In the genomic region with DNA sequence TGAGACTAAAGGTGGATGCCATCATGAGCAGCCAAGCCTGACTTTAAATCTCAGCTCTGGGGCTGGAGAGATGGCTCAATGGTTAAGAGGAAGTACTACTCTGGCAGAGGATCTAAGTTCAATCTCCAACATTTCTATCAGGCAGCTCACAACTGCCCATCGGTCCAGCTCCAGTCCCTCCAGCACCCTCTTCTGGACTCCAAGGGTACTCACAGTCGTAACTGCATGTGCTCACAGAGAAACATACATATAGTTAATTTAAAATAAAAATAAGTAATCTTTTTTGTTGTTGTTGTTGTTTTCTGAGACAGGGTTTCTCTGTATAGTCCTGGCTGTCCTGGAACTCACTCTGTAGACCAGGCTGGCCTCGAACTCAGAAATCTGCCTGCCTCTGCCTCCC, we compare ENCODE assay signal across 20 mouse cellular contexts. TPM values are rescaled to one million over a fixed set of nuclear protein-coding genes. Genes with fewer than 3 reads are reported as not detected.
DNase-seq lines count a peak whose midpoint lies in the region; ATAC-seq and TF ChIP-seq lines count a peak whose summit lies in the region.
"Had no signal": no experiment of that assay in that cellular context is flagged by ENCODE, and none has a peak within 500 bp of the region (broad histone marks: within the 10 kb centered on the region; RNA-seq: fewer than 3 reads in every experiment).

No protein-coding gene starts in this region.

- no peaks in the 10 kb centered on the region for H3K36me3 ChIP-seq in embryonic facial prominence, embryonic 11.5 days (replicated peaks; ENCODE audit: control insufficient read depth, insufficient read depth, low read depth, low read length)
- no peaks in the 10 kb centered on the region for H3K36me3 ChIP-seq in embryonic facial prominence, embryonic 10.5 days (replicated peaks)
- no peaks in the 10 kb centered on the region for H3K36me3 ChIP-seq in liver, adult 2 months (ENCODE audit: control insufficient read depth, insufficient read depth, low read length)
- H3K36me3 ChIP-seq in liver, embryonic 12.5 days: no peaks in the 10 kb centered on the region
- H3K36me3 ChIP-seq: forebrain, embryonic 12.5 days; heart, embryonic 13.5 days; hindbrain, embryonic 15.5 days; kidney, embryonic 15.5 days; neural tube, embryonic 13.5 days had no signal

- H3K4me2 ChIP-seq in embryonic facial prominence, embryonic 11.5 days (ENCODE audit: low read depth, low read length): no peak overlapping the region
- no peak overlapping the region for H3K4me2 ChIP-seq in liver, embryonic 12.5 days
- H3K4me2 ChIP-seq: forebrain, embryonic 12.5 days; heart, embryonic 13.5 days; hindbrain, embryonic 15.5 days; kidney, embryonic 15.5 days; neural tube, embryonic 13.5 days had no signal

- no peak for TF ChIP-seq POLR2A in liver, adult 2 months (IDR thresholded peaks at IDR 0.05; ENCODE audit: extremely low read depth, insufficient read depth, low read length)

- peak; percentile 47 for TF ChIP-seq CTCF in liver, adult 2 months (IDR thresholded peaks at IDR 0.05; ENCODE audit: low read depth, low read length)

- no peak overlapping the region for H3K27ac ChIP-seq in embryonic facial prominence, embryonic 11.5 days (replicated peaks; ENCODE audit: low read depth, low read length)
- no peak overlapping the region for H3K27ac ChIP-seq in embryonic facial prominence, embryonic 10.5 days (replicated peaks)
- H3K27ac ChIP-seq in liver, adult 2 months (replicated peaks; ENCODE audit: insufficient read depth, low read depth, low read length): no peak overlapping the region
- no peak overlapping the region for H3K27ac ChIP-seq in liver, embryonic 12.5 days
- H3K27ac ChIP-seq: forebrain, embryonic 12.5 days; heart, embryonic 13.5 days; hindbrain, embryonic 15.5 days; kidney, embryonic 15.5 days; neural tube, embryonic 13.5 days had no signal

- no peaks in the 10 kb centered on the region; the same call in 1 of the 2 replicates for H3K79me2 ChIP-seq in liver, adult 2 months (ENCODE audit: control insufficient read depth, insufficient read depth, low read length)

- peaks cover 2% of the 10 kb centered on the region; the same call in 1 of the 2 replicates for H3K4me1 ChIP-seq in embryonic facial prominence, embryonic 11.5 days (ENCODE audit: control insufficient read depth, insufficient read depth, low read length)
- H3K4me1 ChIP-seq in embryonic facial prominence, embryonic 10.5 days: peaks cover 40% of the 10 kb centered on the region
- no peaks in the 10 kb centered on the region for H3K4me1 ChIP-seq in liver, adult 2 months (ENCODE audit: control insufficient read depth, insufficient read depth, low read length)
- H3K4me1 ChIP-seq in liver, embryonic 12.5 days: peaks cover 7% of the 10 kb centered on the region

- no peak overlapping the region for H3K4me3 ChIP-seq in embryonic facial prominence, embryonic 11.5 days (ENCODE audit: low read depth, low read length)
- no peak overlapping the region for H3K4me3 ChIP-seq in embryonic facial prominence, embryonic 10.5 days
- H3K4me3 ChIP-seq in liver, adult 2 months (ENCODE audit: insufficient read depth, low read depth, low read length): no peak overlapping the region
- no peak overlapping the region for H3K4me3 ChIP-seq in liver, embryonic 12.5 days
- H3K4me3 ChIP-seq: forebrain, embryonic 12.5 days; heart, embryonic 13.5 days; hindbrain, embryonic 15.5 days; kidney, embryonic 15.5 days; neural tube, embryonic 13.5 days had no signal

- H3K27me3 ChIP-seq in embryonic facial prominence, embryonic 11.5 days (ENCODE audit: control insufficient read depth, insufficient read depth, low read length): no peaks in the 10 kb centered on the region
- H3K27me3 ChIP-seq in embryonic facial prominence, embryonic 10.5 days (replicated peaks; ENCODE audit: low read depth, poor library complexity, severe bottlenecking): peaks cover 6% of the 10 kb centered on the region
- H3K27me3 ChIP-seq in liver, adult 2 months (ENCODE audit: control insufficient read depth, insufficient read depth, low read length): peaks cover 11% of the 10 kb centered on the region
- peaks cover 68% of the 10 kb centered on the region for H3K27me3 ChIP-seq in liver, embryonic 12.5 days (replicated peaks)
- H3K27me3 ChIP-seq: forebrain, embryonic 12.5 days; heart, embryonic 13.5 days; neural tube, embryonic 13.5 days had no signal

- ATAC-seq in embryonic facial prominence, embryonic 11.5 days (replicated peaks; ENCODE audit: insufficient number of reproducible peaks, low FRiP score, low TSS enrichment, low read depth): no peak
- no peak for ATAC-seq in liver, embryonic 12.5 days

- DNase-seq in embryonic facial prominence, embryonic 11.5 days (ENCODE audit: low spot score): peak; percentile 33
- no peak for DNase-seq in embryonic facial prominence, embryonic 10.5 days (ENCODE audit: low spot score)
- DNase-seq in liver, adult 2 months (ENCODE audit: extremely low read depth, low read depth, low spot score): peak; percentile 23
- DNase-seq in A20 (ENCODE audit: low read depth, low spot score) (peak; percentile 53), adipocyte (ENCODE audit: low spot score) (peak; percentile 32)
- DNase-seq in frontal cortex, postnatal 36 days (ENCODE audit: low spot score in 2 of 2): no peak
- no peak for DNase-seq in ovary, adult 18-20 months (ENCODE audit: low spot score)
- DNase-seq: cerebellum, adult 9-10 months; gastrocnemius, postnatal 10 days; layer of hippocampus, adult 9-11 months; left cerebral cortex, postnatal 4 days; midbrain, embryonic 14.5 days; right cerebral cortex, adult 18-20 months; thymus, adult 18-20 months had no signal

- WGBS in embryonic facial prominence, embryonic 11.5 days: 90% methylated on average over 3 of the region's 3 CpGs
- 94% methylated on average over 3 of the region's 3 CpGs for WGBS in embryonic facial prominence, embryonic 10.5 days
- WGBS in liver, adult 2 months: 85% methylated on average over 3 of the region's 3 CpGs
- WGBS in liver, embryonic 12.5 days (ENCODE audit: insufficient replicate concordance): 48% methylated on average over 3 of the region's 3 CpGs

- H3K9me3 ChIP-seq in embryonic facial prominence, embryonic 11.5 days (replicated peaks; ENCODE audit: control insufficient read depth, low read length): no peaks in the 10 kb centered on the region
- H3K9me3 ChIP-seq in embryonic facial prominence, embryonic 10.5 days: no peaks in the 10 kb centered on the region
- no peaks in the 10 kb centered on the region for H3K9me3 ChIP-seq in liver, embryonic 12.5 days (replicated peaks)
- H3K9me3 ChIP-seq: forebrain, embryonic 12.5 days; heart, embryonic 13.5 days; hindbrain, embryonic 15.5 days; kidney, embryonic 15.5 days; neural tube, embryonic 13.5 days had no signal

- no peak overlapping the region for H3K9ac ChIP-seq in embryonic facial prominence, embryonic 11.5 days (replicated peaks; ENCODE audit: low read length)
- H3K9ac ChIP-seq in liver, adult 2 months (ENCODE audit: low read depth, low read length): no peak overlapping the region
- H3K9ac ChIP-seq in liver, embryonic 12.5 days: no peak overlapping the region
- H3K9ac ChIP-seq: forebrain, embryonic 12.5 days; heart, embryonic 13.5 days; hindbrain, embryonic 15.5 days; kidney, embryonic 15.5 days; neural tube, embryonic 13.5 days had no signal

RNA-seq across cellular contexts. Expression of gene Fzd2, which starts 4.3 kb away (rescaled TPM):
- 53.3 and 57.0 TPM in 2 replicates for polyA plus RNA-seq in embryonic facial prominence, embryonic 11.5 days (2014; fragmentation: Nextera tagmentation; extraction: Ambion mirVana)
- 45.8 and 49.0 TPM in 2 replicates for polyA plus RNA-seq in embryonic facial prominence, embryonic 10.5 days (2016; fragmentation: Nextera tagmentation; extraction: Ambion mirVana)
- total RNA-seq in liver, adult 2 months (2014; rRNA removed): 0.07 and 0.09 TPM in 2 replicates
- polyA plus RNA-seq in liver, adult 2 months (2012; rRNA removed): 0.19 and 0.24 TPM in 2 replicates
- 3.5 and 4.7 TPM in 2 replicates for polyA plus RNA-seq in liver, embryonic 12.5 days (2016; fragmentation: Nextera tagmentation; extraction: Ambion mirVana)

RNA-seq across cellular contexts. Expression of gene Gm11627, which starts 20.7 kb away (rescaled TPM):
- polyA plus RNA-seq in embryonic facial prominence, embryonic 11.5 days (2014; fragmentation: Nextera tagmentation; extraction: Ambion mirVana): 10.5 and 10.6 TPM in 2 replicates
- polyA plus RNA-seq in embryonic facial prominence, embryonic 10.5 days (2016; fragmentation: Nextera tagmentation; extraction: Ambion mirVana): 5.3 and 6.2 TPM in 2 replicates
- not detected in 2 replicates for total RNA-seq in liver, adult 2 months (2014; rRNA removed)
- not detected in 2 replicates for polyA plus RNA-seq in liver, adult 2 months (2012; rRNA removed)
- 0.51 and 0.96 TPM in 2 replicates for polyA plus RNA-seq in liver, embryonic 12.5 days (2016; fragmentation: Nextera tagmentation; extraction: Ambion mirVana)

RNA-seq across cellular contexts. Expression of gene Gpatch8, which starts 43.7 kb away (rescaled TPM):
- polyA plus RNA-seq in embryonic facial prominence, embryonic 11.5 days (2014; fragmentation: Nextera tagmentation; extraction: Ambion mirVana): 43.2 and 43.4 TPM in 2 replicates
- polyA plus RNA-seq in embryonic facial prominence, embryonic 10.5 days (2016; fragmentation: Nextera tagmentation; extraction: Ambion mirVana): 74.6 and 76.7 TPM in 2 replicates
- total RNA-seq in liver, adult 2 months (2014; rRNA removed): 9.2 TPM in 2 replicates
- polyA plus RNA-seq in liver, adult 2 months (2012; rRNA removed): 5.1 and 6.0 TPM in 2 replicates
- 25.8 and 26.5 TPM in 2 replicates for polyA plus RNA-seq in liver, embryonic 12.5 days (2016; fragmentation: Nextera tagmentation; extraction: Ambion mirVana)

Comparison
In these comparisons a context has a peak if more than half of its experiments do, and no peak if none do; other contexts are left out.
1. DNase-seq: peak in embryonic facial prominence, embryonic 11.5 days (single experiment), liver, adult 2 months (single experiment), A20 (single experiment) and adipocyte (single experiment); none in embryonic facial prominence, embryonic 10.5 days (single experiment), frontal cortex, postnatal 36 days (0 of 2) and ovary, adult 18-20 months (single experiment).